Mouse (Mus musculus) inflammation-experienced regulatory T-cells, adult 16 weeks (primary cell): ENCODE measurements around the gene Arpc5l. TPM values are rescaled to one million over a fixed set of nuclear protein-coding genes. Genes with fewer than 3 reads are reported as not detected.

Source experiments
- polyA plus RNA-seq: library from polyadenylated mRNA; unstranded; fragments of 100-300 nt; shearing (Covaris generic); gene quantifications from one replicate; pipeline ENCODE4 v1.2.1, GENCODE M21; 2017

Gene Arpc5l
- 244 TPM for polyA plus RNA-seq

DNA sequence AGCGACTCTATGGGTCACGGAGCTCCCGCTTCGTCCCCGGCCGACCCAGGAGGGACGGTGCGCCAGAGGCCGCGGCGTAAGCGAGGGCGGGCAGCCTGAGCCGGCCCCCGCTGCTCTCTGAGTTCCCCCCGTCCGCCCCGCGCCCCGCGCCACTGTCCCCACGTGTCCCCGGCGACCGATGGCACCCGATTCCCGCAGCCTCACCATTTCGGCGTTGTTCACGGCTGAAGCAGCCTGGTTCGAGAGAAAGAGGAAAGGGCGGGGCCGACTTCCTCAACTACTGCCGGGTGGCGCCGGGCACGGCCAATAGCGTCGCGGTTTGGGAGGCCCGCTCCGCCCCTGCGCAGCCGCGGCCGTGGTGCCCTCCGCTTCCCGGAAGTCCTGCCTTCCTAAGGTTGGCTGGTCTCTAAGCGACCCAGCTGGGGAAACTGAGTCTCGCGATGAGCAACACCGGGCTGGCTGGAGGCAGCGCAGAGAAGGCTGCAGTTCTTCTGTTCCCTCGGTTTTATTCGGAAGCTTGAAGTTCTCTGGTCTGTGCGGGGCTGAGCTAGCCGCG lies at the start of gene Arpc5l:
TSS of gene Arpc5l (plus strand) at position 469 of the 556 bp plus-strand sequence.

DNA sequence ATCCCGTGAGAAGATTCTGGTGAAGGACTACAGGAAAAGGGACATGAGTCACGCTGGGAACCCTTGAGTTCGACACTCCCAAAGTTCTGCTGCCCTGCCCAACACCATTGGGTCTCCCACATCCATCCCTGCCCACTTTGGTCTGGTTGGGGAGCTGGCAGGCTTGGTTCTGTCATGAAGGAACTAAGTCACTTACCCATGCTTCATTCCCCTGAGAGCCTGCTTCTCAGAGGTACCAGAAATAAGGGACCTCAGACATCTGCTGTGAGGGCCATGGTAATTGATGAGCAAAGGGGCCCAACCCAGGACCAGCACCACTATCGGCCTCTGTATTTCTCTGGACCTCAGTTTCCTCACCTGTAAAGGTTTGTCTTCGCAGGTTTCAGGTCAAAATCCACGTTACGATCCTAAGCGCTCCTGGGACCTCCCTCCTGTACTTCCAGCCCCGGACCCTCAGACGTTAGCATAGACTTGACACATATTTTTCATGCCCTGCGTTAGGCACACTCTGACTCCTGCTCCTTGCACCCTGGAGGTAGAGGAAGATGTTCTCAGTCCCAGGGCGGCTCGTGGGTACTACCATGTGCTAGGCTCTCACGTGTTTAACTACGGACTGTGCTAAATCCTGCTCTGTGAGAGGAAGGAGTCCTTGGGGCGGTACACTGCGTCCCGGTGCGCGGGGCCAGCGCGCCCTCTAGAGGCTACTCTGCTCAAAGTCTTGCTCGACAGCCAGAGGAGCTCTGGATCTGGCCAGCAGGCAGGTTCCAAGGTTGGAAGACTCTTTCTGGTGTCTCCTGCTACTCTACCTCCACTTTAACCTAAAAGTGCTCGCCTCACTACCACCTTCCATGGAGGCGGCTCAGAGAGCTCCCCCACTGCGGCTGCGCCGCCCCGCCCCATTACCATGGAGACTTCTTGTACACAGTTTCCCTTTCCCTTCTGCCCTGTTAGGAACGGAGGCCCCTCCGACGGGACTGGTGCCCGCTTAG lies 7.5 kb upstream of the Arpc5l start, which contains the start of gene Wdr38:
TSS of gene Wdr38 (plus strand) at position 91 of the 989 bp plus-strand sequence.

GRCm38 (mm10) chr2:39005574-39006079 lies 479 bp downstream of the Arpc5l start, which contains the start of gene Rpl35:
Gene Rpl35 (minus strand): TSS chr2:39005624.

Other genes starting within 250 kb of the Arpc5l start
- gene Nr6a1, start 77.7 kb upstream of the Arpc5l start, polyA plus RNA-seq = 1.2 TPM
- not detected for gene Olfml2a, start 73.4 kb upstream of the Arpc5l start, polyA plus RNA-seq
- gene Wdr38, start 7.9 kb upstream of the Arpc5l start, polyA plus RNA-seq = 2.0 TPM
- 402 TPM for gene Rpl35, start 276 bp downstream of the Arpc5l start, polyA plus RNA-seq
- 50.8 TPM for gene Golga1, start 60.2 kb downstream of the Arpc5l start, polyA plus RNA-seq
- 18.8 TPM for gene Scai, start 185.4 kb downstream of the Arpc5l start, polyA plus RNA-seq
- gene Ppp6c, start 221.1 kb downstream of the Arpc5l start, polyA plus RNA-seq = 137 TPM